Mouse (Mus musculus) thymus, adult 2 months (tissue): ENCODE results near the gene Med15. TPM values are rescaled to one million over a fixed set of nuclear protein-coding genes. Genes with fewer than 3 reads are reported as not detected.

ENCODE experiments used
- DNase-seq: peaks from one replicate; pipeline ENCODE4 v3.0.0; 2021
- H3K27ac ChIP-seq: fragments of 200-500 bp; 2 replicates; pipeline ENCODE4 v1.5.1; 2012; ENCODE audit warnings: low read length, control low read depth; ENCODE audit not compliant: control insufficient read depth, insufficient read depth
- H3K27me3 ChIP-seq: fragments of 200-500 bp; 2 replicates; pipeline ENCODE4 v1.6.1; 2012; ENCODE audit warnings: mild to moderate bottlenecking, low read length, moderate library complexity, mixed read lengths; ENCODE audit not compliant: control insufficient read depth, insufficient read depth
- H3K36me3 ChIP-seq: fragments of 200-500 bp; 2 replicates; pipeline ENCODE4 v1.6.1; 2012; ENCODE audit warnings: mild to moderate bottlenecking, low read length, moderate library complexity; ENCODE audit not compliant: control insufficient read depth, insufficient read depth
- H3K4me1 ChIP-seq: fragments of 200-500 bp; replicated peaks from 2 replicates; pipeline ENCODE4 v1.6.1; 2012; ENCODE audit warnings: low read length; ENCODE audit not compliant: control insufficient read depth, insufficient read depth
- H3K4me3 ChIP-seq: fragments of 200-500 bp; 2 replicates; pipeline ENCODE4 v1.5.1; 2012; ENCODE audit warnings: mild to moderate bottlenecking, low read length, control low read depth, moderate library complexity; ENCODE audit not compliant: control insufficient read depth, insufficient read depth
- CTCF ChIP-seq: fragments of 200-500 bp; IDR thresholded peaks from 2 replicates; pipeline ENCODE4 v1.5.1; 2012; ENCODE audit warnings: mild to moderate bottlenecking, control low read depth, low read length, moderate library complexity, borderline replicate concordance; ENCODE audit not compliant: control insufficient read depth, poor library complexity, insufficient read depth; ENCODE audit errors: extremely low read depth
- POLR2A ChIP-seq: fragments of 200-500 bp; IDR thresholded peaks from 2 replicates; pipeline ENCODE4 v1.6.1; 2012; ENCODE audit warnings: mild to moderate bottlenecking, low read length, control low read depth, moderate library complexity; ENCODE audit not compliant: control insufficient read depth, poor library complexity, insufficient read depth; ENCODE audit errors: extremely low read depth
- WGBS: fragments of 180-500 bp; shearing (Covaris S2); methylation state at CpG from one replicate; pipeline ENCODE4 v1.1.7; 2018; 5-methylcytosine and 5-hydroxymethylcytosine counted together
- polyA plus RNA-seq: library from polyadenylated mRNA; depleted of rRNA; stranded (reverse); fragments of >200 nt; gene quantifications from 2 replicates; pipeline ENCODE4 v1.2.3, GENCODE M21; 2012; rRNA removed

Gene Med15
- polyA plus RNA-seq: 286 and 308 TPM in 2 replicates

GRCm38 (mm10) chr16:17732841-17733340 is at the start of gene Med15:
TSS of gene Med15 (minus strand) at chr16:17732891.
- 49% methylated on average over 3 of the region's 3 CpGs for WGBS
- TF ChIP-seq POLR2A (no peak), CTCF (no peak)
- no peak for DNase-seq
- peaks cover 2% of the 10 kb centered on the region; the same call in 1 of the 2 replicates for H3K27me3 ChIP-seq
- H3K36me3 ChIP-seq: no peaks in the 10 kb centered on the region
- H3K4me3 ChIP-seq: no peak within 1 kb of the TSS
- no peaks in the 10 kb centered on the region for H3K4me1 ChIP-seq
- H3K27ac ChIP-seq: no peak within 1 kb of the TSS

DNA sequence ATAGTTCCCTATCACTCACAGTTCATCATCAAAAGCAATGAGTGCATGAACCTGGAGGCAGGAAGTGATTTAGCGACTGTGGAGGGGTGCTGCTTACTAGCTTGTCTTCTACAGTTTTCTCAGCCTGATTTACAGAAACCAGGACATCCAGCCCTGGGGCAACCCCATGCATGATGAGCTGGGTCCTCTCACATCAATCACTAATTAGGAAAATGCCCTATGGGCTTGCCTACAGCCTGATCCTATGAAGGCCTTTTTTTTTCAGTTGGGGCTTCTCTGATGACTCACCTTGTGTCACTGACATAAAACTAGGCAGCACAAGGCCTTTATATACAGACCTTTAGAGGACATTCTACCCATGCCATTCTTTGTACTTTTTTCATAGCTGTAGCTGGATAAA is 47.0 kb upstream of the Med15 start:
- no peak for DNase-seq
- Histone ChIP-seq H3K27me3 (no peaks in the 10 kb centered on the region), H3K27ac (no peak overlapping the region), H3K36me3 (peaks cover 8% of the 10 kb centered on the region; the same call in 1 of the 2 replicates), H3K4me1 (peaks cover 2% of the 10 kb centered on the region; the same call in 1 of the 2 replicates), H3K4me3 (no peak overlapping the region)
- WGBS: 49% methylated on average over 1 of the region's 1 CpGs
- no peak for TF ChIP-seq POLR2A

- Histone ChIP-seq H3K27ac (no peak overlapping the region), H3K4me1 (peaks cover 2% of the 10 kb centered on the region; the same call in 1 of the 2 replicates), H3K4me3 (no peak overlapping the region), H3K27me3 (no peaks in the 10 kb centered on the region), H3K36me3 (peaks cover 5% of the 10 kb centered on the region)
- WGBS: 74% methylated on average over 4 of the region's 4 CpGs
- DNase-seq: no peak
- TF ChIP-seq POLR2A (no peak), CTCF (no peak)
These were observed 45.5 kb upstream of the Med15 start for GRCm38 (mm10) chr16:17778223-17778622.

DNA sequence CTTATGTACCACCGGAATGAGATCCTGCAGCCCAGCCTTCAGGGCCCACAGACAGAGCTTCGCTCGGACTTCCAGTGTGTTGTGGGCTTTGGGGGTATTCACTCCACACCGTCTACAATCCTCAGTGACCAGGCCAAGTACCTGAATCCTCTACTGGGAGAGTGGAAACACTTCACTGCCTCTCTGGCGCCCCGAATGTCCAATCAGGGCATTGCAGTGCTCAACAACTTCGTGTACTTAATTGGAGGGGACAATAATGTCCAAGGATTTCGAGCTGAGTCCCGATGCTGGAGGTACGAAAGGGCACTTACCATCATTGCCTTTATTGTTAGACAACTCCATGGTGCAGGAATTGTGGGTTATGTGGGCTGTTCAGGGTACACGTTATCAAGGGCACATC is 44.1 kb upstream of the Med15 start:
- WGBS: 87% methylated on average over 11 of the region's 11 CpGs
- TF ChIP-seq POLR2A: no peak
- peak; percentile 47; the same call in 1 of the 2 replicates for TF ChIP-seq CTCF
- no peak overlapping the region for H3K27ac ChIP-seq
- H3K36me3 ChIP-seq: peaks cover 7% of the 10 kb centered on the region
- H3K27me3 ChIP-seq: no peaks in the 10 kb centered on the region
- peaks cover 2% of the 10 kb centered on the region; the same call in 1 of the 2 replicates for H3K4me1 ChIP-seq
- H3K4me3 ChIP-seq: no peak overlapping the region
- peak; percentile 43 for DNase-seq

DNA sequence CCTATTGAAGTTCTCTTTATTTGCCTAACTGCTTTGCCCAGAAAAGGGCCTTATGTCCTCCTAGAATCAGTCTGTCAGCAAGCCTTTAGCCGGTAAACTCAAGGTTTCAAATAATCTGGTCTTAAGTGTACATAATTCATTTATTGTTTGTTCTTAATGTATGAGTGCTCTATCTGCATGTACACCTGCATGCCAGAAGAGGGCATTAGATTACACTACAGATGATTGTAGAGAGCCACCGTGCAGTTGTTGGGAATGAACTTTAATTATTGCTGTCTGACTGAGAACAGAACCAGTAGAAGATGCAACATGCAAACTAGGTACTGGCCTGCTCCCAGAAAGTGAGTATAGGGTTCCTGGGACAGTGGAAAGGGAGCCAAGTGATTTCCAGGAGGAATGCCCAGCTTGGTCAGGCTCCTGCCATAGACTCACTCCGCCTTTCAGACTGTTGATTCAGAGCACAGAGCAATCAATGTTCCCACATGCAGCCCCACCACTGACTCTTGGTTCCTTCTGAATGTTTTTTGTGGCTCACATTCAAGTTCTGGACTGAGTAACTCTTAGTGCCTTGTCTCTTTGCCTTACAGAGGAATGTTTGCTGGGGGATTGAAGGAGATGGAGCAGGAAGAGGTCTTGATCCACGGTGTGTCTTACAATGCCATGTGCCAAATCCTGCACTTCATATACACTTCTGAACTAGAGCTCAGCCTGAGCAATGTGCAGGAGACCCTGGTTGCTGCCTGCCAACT is 38.6 kb upstream of the Med15 start:
- Histone ChIP-seq H3K4me3 (no peak overlapping the region), H3K4me1 (no peaks in the 10 kb centered on the region), H3K36me3 (peaks cover 7% of the 10 kb centered on the region), H3K27ac (no peak overlapping the region), H3K27me3 (no peaks in the 10 kb centered on the region)
- DNase-seq: no peak
- TF ChIP-seq POLR2A: no peak
- no peak for TF ChIP-seq CTCF
- 74% methylated on average over 4 of the region's 4 CpGs for WGBS

DNA sequence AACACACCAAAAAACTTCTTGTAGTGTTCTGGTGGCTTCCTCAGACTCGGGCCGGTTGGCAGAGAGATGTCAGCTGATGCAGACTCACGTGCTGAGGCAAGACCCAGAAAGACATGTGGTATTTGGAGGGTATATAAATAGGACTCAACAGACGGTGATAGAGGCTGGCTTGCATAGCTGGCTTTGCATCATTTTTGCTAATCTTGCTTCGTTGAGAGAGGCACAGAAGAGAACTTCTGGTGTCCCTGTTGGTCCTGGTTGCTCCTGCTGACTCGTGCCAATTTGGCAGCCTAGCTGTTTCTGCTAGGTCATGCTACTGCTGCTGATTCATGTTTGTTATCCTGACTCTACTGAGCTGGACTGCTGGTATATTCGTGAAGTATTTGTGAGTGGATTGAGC is 36.1 kb upstream of the Med15 start:
- DNase-seq: no peak
- Histone ChIP-seq H3K27me3 (no peaks in the 10 kb centered on the region), H3K27ac (no peak overlapping the region), H3K4me3 (no peak overlapping the region), H3K36me3 (peaks cover 7% of the 10 kb centered on the region), H3K4me1 (no peaks in the 10 kb centered on the region)
- TF ChIP-seq POLR2A (no peak), CTCF (no peak)
- WGBS: 83% methylated on average over 7 of the region's 7 CpGs
